In the genomic region with DNA sequence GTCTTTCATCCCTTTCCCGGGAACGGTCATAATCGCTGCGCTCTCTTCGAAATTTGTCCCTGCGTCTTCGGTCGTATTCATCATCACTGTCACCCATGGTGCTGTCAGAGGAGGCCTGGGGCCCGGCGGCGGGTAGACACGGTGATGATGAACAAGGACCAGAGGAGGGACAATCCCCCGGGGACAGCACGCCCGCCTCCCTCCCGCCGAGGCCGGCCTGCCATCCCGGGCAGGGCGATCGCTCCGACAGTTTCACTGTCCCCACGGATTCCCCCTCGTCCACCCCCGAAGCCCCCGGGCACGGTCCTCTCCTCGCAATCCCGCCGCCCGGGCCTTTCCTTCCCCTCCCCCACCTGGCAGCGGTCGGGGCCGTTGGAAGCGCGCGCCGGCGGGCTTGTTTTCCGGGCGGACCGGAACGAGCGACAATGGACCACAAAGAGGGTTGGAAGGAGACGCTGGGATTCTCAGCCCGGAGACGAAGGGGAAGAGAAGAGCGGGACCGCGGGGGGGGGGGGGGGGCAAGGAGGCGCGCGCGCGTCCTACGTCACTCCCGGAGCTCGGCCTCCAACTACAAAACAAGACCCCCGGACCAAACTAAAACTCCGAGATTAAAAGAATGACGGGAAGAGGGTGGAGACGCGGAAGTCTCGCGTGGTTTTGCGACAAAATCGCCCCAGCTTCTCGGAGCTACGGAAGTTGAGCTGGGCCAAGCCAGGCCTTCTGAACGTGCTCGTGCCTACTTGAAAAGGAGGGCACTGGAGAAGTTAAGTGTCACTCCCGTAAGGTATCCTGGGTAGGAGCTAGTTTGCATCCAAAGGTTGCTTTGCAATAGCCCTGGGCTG, we compare ENCODE assay signal across 8 mouse cellular contexts. TPM values are rescaled to one million over a fixed set of nuclear protein-coding genes. Genes with fewer than 3 reads are reported as not detected.
DNase-seq lines count a peak whose midpoint lies in the region; ATAC-seq and TF ChIP-seq lines count a peak whose summit lies in the region.

A gene (minus strand): TSS at position 604 of the 842 bp plus-strand sequence.

- H3K36me3 ChIP-seq in kidney, embryonic 14.5 days (ENCODE audit: control insufficient read depth, insufficient read depth, low read length), result peaks cover 70% of the 10 kb centered on the region
- H3K36me3 ChIP-seq in liver, adult 2 months (ENCODE audit: control insufficient read depth, insufficient read depth, low read length), result peaks cover 2% of the 10 kb centered on the region; the same call in 1 of the 2 replicates
- peaks cover 20% of the 10 kb centered on the region for H3K36me3 ChIP-seq in myocyte (ENCODE audit: control insufficient read depth, insufficient read depth)
- H3K36me3 ChIP-seq in splenic B cell, adult 2 months (ENCODE audit: control insufficient read depth, insufficient read depth, low read length, poor library complexity, severe bottlenecking), result peaks cover 9% of the 10 kb centered on the region

- H3K4me3 ChIP-seq in bone marrow macrophage, adult 2 months (ENCODE audit: insufficient read depth, low read length), result peak within 1 kb of the TSS; percentile 81
- H3K4me3 ChIP-seq in embryonic fibroblast, embryonic 13.5 days (ENCODE audit: insufficient read depth, low read length), result peak within 1 kb of the TSS; percentile 81
- H3K4me3 ChIP-seq in kidney, embryonic 14.5 days (ENCODE audit: low read length), result peak within 1 kb of the TSS; percentile 85
- H3K4me3 ChIP-seq in liver, adult 2 months (ENCODE audit: insufficient read depth, low read depth, low read length), result peak within 1 kb of the TSS; percentile 89
- peak within 1 kb of the TSS; percentile 78 for H3K4me3 ChIP-seq in myocyte

- ATAC-seq in kidney, embryonic 14.5 days (ENCODE audit: low FRiP score, low TSS enrichment), result peak; percentile 85

- H3K4me1 ChIP-seq in bone marrow macrophage, adult 2 months (ENCODE audit: control insufficient read depth, insufficient read depth, low read length), result peaks cover 43% of the 10 kb centered on the region
- peaks cover 14% of the 10 kb centered on the region for H3K4me1 ChIP-seq in embryonic fibroblast, embryonic 13.5 days (ENCODE audit: control insufficient read depth, insufficient read depth, low read length)
- peaks cover 37% of the 10 kb centered on the region for H3K4me1 ChIP-seq in kidney, embryonic 14.5 days (ENCODE audit: control insufficient read depth, insufficient read depth, low read length)
- H3K4me1 ChIP-seq in liver, adult 2 months (ENCODE audit: control insufficient read depth, insufficient read depth, low read length), result peaks cover 6% of the 10 kb centered on the region

- TF ChIP-seq POLR2A in bone marrow macrophage, adult 2 months (IDR thresholded peaks at IDR 0.05; ENCODE audit: borderline replicate concordance, low read depth, low read length), result peak; percentile 51; the same call in 1 of the 2 replicates
- TF ChIP-seq POLR2A in embryonic fibroblast, embryonic 13.5 days (IDR thresholded peaks at IDR 0.05; ENCODE audit: low read depth, low read length), result peak; percentile 87
- 0 out of 2 replicates have a peak, but pooled peaks have one; percentile 32 for TF ChIP-seq POLR2A in liver, adult 2 months (IDR thresholded peaks at IDR 0.05; ENCODE audit: extremely low read depth, insufficient read depth, low read length)
- peak; percentile 63 for TF ChIP-seq POLR2A in myocyte (IDR thresholded peaks at IDR 0.05; ENCODE audit: insufficient read length, low read depth)

- H3K79me2 ChIP-seq in liver, adult 2 months (ENCODE audit: control insufficient read depth, insufficient read depth, low read length), result peaks cover 15% of the 10 kb centered on the region; the same call in 1 of the 2 replicates
- H3K79me2 ChIP-seq in myocyte (ENCODE audit: control insufficient read depth, insufficient read depth), result peaks cover 62% of the 10 kb centered on the region

- peak within 1 kb of the TSS; percentile 65 for H3K4me2 ChIP-seq in kidney, embryonic 14.5 days (replicated peaks; ENCODE audit: low read depth, low read length)
- H3K4me2 ChIP-seq in myocyte (ENCODE audit: low read depth), result peak within 1 kb of the TSS; percentile 94

- H3K27me3 ChIP-seq in kidney, embryonic 14.5 days (ENCODE audit: control insufficient read depth, insufficient read depth, low read length), result no peaks in the 10 kb centered on the region
- H3K27me3 ChIP-seq in liver, adult 2 months (ENCODE audit: control insufficient read depth, insufficient read depth, low read length), result no peaks in the 10 kb centered on the region
- H3K27me3 ChIP-seq in myocyte (ENCODE audit: control insufficient read depth, insufficient read depth, insufficient read length), result no peaks in the 10 kb centered on the region
- H3K27me3 ChIP-seq in splenic B cell, adult 2 months (ENCODE audit: control insufficient read depth, insufficient read depth, low read length, poor library complexity, severe bottlenecking), result no peaks in the 10 kb centered on the region

- TF ChIP-seq CTCF in bone marrow macrophage, adult 2 months (IDR thresholded peaks at IDR 0.05; ENCODE audit: low read depth, low read length), result no peak
- TF ChIP-seq CTCF in embryonic fibroblast, embryonic 13.5 days (IDR thresholded peaks at IDR 0.05; ENCODE audit: borderline replicate concordance, insufficient read depth, low read length), result no peak
- TF ChIP-seq CTCF in liver, adult 2 months (IDR thresholded peaks at IDR 0.05; ENCODE audit: low read depth, low read length), result no peak

- peak within 1 kb of the TSS; percentile 96 for H3K9ac ChIP-seq in kidney, embryonic 14.5 days (ENCODE audit: low read depth, low read length)
- peak within 1 kb of the TSS; percentile 88 for H3K9ac ChIP-seq in liver, adult 2 months (ENCODE audit: low read depth, low read length)

- peaks cover 7% of the 10 kb centered on the region; the same call in 1 of the 2 replicates for H3K9me3 ChIP-seq in kidney, embryonic 14.5 days (ENCODE audit: control insufficient read depth, low read length)

- DNase-seq in B cell, adult 2 months, result peak; percentile 86
- peak; percentile 89 to 92 for DNase-seq in heart, adult 9 months (ENCODE audit: low spot score in 2 of 2)
- peak; percentile 90 for DNase-seq in liver, adult 2 months (ENCODE audit: extremely low read depth, low read depth, low spot score)
- DNase-seq in splenic B cell, adult 2 months (ENCODE audit: low read depth, low spot score), result peak; percentile 94

- under 1% methylated on average over 69 of the region's 72 CpGs for WGBS in kidney, embryonic 14.5 days
- WGBS in liver, adult 2 months, result 0% methylated on average over 55 of the region's 72 CpGs

- peak within 1 kb of the TSS; percentile 94 for H3K27ac ChIP-seq in bone marrow macrophage, adult 2 months (ENCODE audit: insufficient read depth, low read depth, low read length)
- H3K27ac ChIP-seq in embryonic fibroblast, embryonic 13.5 days (ENCODE audit: insufficient read depth, low read length), result peak within 1 kb of the TSS; percentile 79
- peak within 1 kb of the TSS; percentile 92 for H3K27ac ChIP-seq in kidney, embryonic 14.5 days (ENCODE audit: low read depth, low read length)
- peak within 1 kb of the TSS; percentile 87 for H3K27ac ChIP-seq in liver, adult 2 months (replicated peaks; ENCODE audit: insufficient read depth, low read depth, low read length)

- peak within 1 kb of the TSS; percentile 50 for H3ac ChIP-seq in myocyte (ENCODE audit: control insufficient read depth, insufficient read length)

TF ChIP-seq in myocyte, 11 proteins besides CTCF, POLR2A, EP300 and RAD21:
- TF ChIP-seq MYOD1 (IDR thresholded peaks at IDR 0.05; ENCODE audit: control insufficient read depth in 1 of 3, insufficient read length in 2 of 3, low read depth in 2 of 3) (no peak), POLR2AphosphoS2 (IDR thresholded peaks at IDR 0.05; ENCODE audit: insufficient read length, low read depth) (peak; percentile 77)

RNA-seq across cellular contexts. Expression of the gene that starts here (rescaled TPM):
- 172 and 177 TPM in 2 replicates for polyA plus RNA-seq in bone marrow macrophage, adult 2 months (2012; ENCODE audit: insufficient read depth, insufficient read length, missing spikeins)
- 93.6 and 108 TPM in 2 replicates for polyA plus RNA-seq in embryonic fibroblast, embryonic 13.5 days (2011; ENCODE audit: insufficient read length, low read depth, missing spikeins)
- 104 and 141 TPM in 2 replicates for polyA plus RNA-seq in kidney, embryonic 14.5 days (2014; fragmentation: Nextera tagmentation; extraction: Ambion mirVana)
- 20.7 and 25.2 TPM in 2 replicates for total RNA-seq in liver, adult 2 months (2014; rRNA removed)
- 36.2 and 61.5 TPM in 2 replicates for polyA plus RNA-seq in liver, adult 2 months (2012; rRNA removed)
- polyA plus RNA-seq in myocyte (2012; fragmentation: generic; extraction: Trizol), result 59.0 TPM

Comparison
In these comparisons a context has a peak if more than half of its experiments do, and no peak if none do; other contexts are left out.
1. Peak in every context shown above with its lines: DNase-seq, ATAC-seq, H3K4me3 ChIP-seq and H3K27ac ChIP-seq.
2. POLR2A ChIP-seq: peak in every context shown above with its lines; median percentile 87 in embryonic fibroblast, embryonic 13.5 days; 63 in myocyte; 51 in bone marrow macrophage, adult 2 months; 32 in liver, adult 2 months.